In genomic region chr6:114925196-114925595, GRCm38 (mm10) we compare ENCODE assay signal across 9 mouse cellular contexts.
"Had no signal": no experiment of that assay in that cellular context is flagged by ENCODE, and none has a peak within 500 bp of the region (broad histone marks: within the 10 kb centered on the region; RNA-seq: fewer than 3 reads in every experiment).

No protein-coding gene starts in this region.

- DNase-seq: liver, postnatal 0 days; lung, adult 2 months; lung, postnatal 14 days; lung, postnatal 4 days; midbrain, embryonic 14.5 days; right cerebral cortex, postnatal 14 days; thymus, adult 2 months; thymus, postnatal 25 days; thymus, postnatal 4 days had no signal
